Mouse (Mus musculus) midbrain, embryonic 10.5 days (tissue): ENCODE data around the gene Ppp6r2. TPM values are rescaled to one million over a fixed set of nuclear protein-coding genes. Genes with fewer than 3 reads are reported as not detected.

Source experiments
- DNase-seq: peaks from one replicate; pipeline ENCODE4 v3.0.0-alpha.2; 2017; ENCODE audit warnings: low spot score
- H3K27ac ChIP-seq: fragments of 300-500 bp; sonication (generic); replicated peaks from 2 replicates; pipeline ENCODE4 v1.5.1; 2016; ENCODE audit warnings: mild to moderate bottlenecking
- H3K27me3 ChIP-seq: fragments of 300-500 bp; sonication (generic); 2 replicates; pipeline ENCODE4 v1.6.1; 2016; ENCODE audit warnings: low read depth, mild to moderate bottlenecking; ENCODE audit not compliant: poor library complexity, severe bottlenecking
- H3K36me3 ChIP-seq: fragments of 300-500 bp; sonication (generic); 2 replicates; pipeline ENCODE4 v1.6.1; 2016; ENCODE audit warnings: mild to moderate bottlenecking, moderate library complexity
- H3K4me1 ChIP-seq: fragments of 300-500 bp; sonication (generic); 2 replicates; pipeline ENCODE4 v1.6.1; 2016
- H3K4me3 ChIP-seq: fragments of 300-500 bp; sonication (generic); 2 replicates; pipeline ENCODE4 v1.5.1; 2016; ENCODE audit warnings: mild to moderate bottlenecking, moderate library complexity
- H3K9me3 ChIP-seq: fragments of 300-500 bp; sonication (generic); replicated peaks from 2 replicates; pipeline ENCODE4 v1.6.1; 2016; ENCODE audit warnings: mild to moderate bottlenecking
- WGBS: fragments of 180-500 bp; shearing (Covaris S2); methylation state at CpG from one replicate; pipeline ENCODE4 v1.1.7; 2016; 5-methylcytosine and 5-hydroxymethylcytosine counted together
- polyA plus RNA-seq: library from polyadenylated mRNA; unstranded; fragments of >200 nt; fragmentation: Nextera tagmentation; extraction: Ambion mirVana; gene quantifications from 2 replicates; pipeline ENCODE4 v1.2.1, GENCODE M21; 2016

Gene Ppp6r2
- polyA plus RNA-seq, 1 experiment from 2014 or later = 25.4 TPM

DNA sequence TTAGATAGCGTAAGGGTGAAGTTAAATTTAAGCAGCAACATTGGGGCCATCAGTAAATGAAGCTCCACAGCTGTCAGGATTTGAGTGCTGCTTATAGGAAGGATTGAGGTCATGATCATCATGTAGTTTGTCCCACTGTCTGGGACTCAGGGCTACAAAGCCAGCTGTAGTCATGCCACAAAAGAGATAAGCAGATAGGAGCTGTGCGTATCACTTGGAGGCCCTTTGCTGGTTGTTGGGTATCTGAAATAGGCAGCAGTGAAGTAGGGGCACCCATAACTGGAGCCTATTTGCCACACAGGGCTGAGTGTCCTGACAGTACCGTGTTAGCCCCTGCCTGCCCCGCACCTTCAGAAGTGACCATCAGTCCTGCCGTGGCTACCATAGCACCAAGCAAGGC, 74.1 kb downstream of the Ppp6r2 start:
- WGBS = 93% methylated on average over 5 of the region's 5 CpGs
- Histone ChIP-seq H3K4me3 (no peak overlapping the region), H3K27ac (no peak overlapping the region), H3K4me1 (0 out of 2 replicates have a peak, but pooled peaks cover 2% of the 10 kb centered on the region), H3K9me3 (no peaks in the 10 kb centered on the region), H3K27me3 (no peaks in the 10 kb centered on the region), H3K36me3 (peaks cover 99% of the 10 kb centered on the region)
- no peak for DNase-seq

DNA sequence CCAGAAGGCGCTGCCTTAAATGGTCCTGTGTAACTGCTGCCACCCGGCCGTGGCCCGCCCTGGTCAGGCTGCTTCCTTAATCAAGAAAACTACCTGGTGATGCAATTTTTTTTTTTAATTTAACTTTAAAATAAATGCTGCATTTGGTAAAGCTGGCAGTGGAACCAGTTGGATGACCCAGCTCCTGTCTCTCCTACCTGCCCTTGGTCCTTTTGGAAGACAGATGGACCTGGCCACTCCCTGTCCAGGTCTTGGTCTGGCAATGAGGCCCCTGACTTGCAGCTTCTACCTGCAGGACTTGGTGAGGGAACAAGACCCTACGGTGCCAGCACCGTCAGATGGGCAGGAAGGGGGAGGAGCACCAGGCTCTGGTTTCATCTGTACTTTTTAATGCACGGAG, 74.8 kb downstream of the Ppp6r2 start:
- peaks cover 99% of the 10 kb centered on the region for H3K36me3 ChIP-seq
- WGBS = 93% methylated on average over 7 of the region's 7 CpGs

DNA sequence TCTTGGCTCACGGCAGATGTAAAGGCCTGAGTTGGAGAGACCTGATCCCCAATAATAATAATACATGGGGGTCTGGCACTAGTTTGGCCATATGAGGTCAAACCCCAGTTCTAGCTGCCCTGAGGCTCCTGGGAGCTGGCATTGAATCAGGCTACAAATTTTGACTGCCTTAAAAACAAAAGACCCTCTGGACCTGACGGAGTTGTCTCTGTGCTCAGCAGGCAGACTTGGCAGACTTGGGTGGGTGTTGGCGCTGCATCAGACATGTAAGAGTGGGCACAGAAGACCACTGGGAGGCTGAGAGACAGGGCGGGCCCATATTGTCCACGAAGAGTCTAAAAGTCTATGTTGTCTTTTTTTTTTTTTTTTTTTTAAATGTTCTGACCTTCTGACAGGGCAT, 75.2 kb downstream of the Ppp6r2 start:
- Histone ChIP-seq H3K9me3 (no peaks in the 10 kb centered on the region), H3K27ac (no peak overlapping the region), H3K36me3 (peaks cover 99% of the 10 kb centered on the region), H3K4me1 (0 out of 2 replicates have a peak, but pooled peaks cover 2% of the 10 kb centered on the region), H3K4me3 (no peak overlapping the region), H3K27me3 (no peaks in the 10 kb centered on the region)
- 92% methylated on average over 5 of the region's 5 CpGs for WGBS
- no peak for DNase-seq

More for the DNA sequence above, 74.8 kb downstream of the Ppp6r2 start:
- no peak overlapping the region for H3K27ac ChIP-seq
- no peaks in the 10 kb centered on the region for H3K9me3 ChIP-seq
- H3K4me1 ChIP-seq = 0 out of 2 replicates have a peak, but pooled peaks cover 2% of the 10 kb centered on the region
- no peak overlapping the region for H3K4me3 ChIP-seq
- H3K27me3 ChIP-seq = no peaks in the 10 kb centered on the region
- DNase-seq = no peak

DNA sequence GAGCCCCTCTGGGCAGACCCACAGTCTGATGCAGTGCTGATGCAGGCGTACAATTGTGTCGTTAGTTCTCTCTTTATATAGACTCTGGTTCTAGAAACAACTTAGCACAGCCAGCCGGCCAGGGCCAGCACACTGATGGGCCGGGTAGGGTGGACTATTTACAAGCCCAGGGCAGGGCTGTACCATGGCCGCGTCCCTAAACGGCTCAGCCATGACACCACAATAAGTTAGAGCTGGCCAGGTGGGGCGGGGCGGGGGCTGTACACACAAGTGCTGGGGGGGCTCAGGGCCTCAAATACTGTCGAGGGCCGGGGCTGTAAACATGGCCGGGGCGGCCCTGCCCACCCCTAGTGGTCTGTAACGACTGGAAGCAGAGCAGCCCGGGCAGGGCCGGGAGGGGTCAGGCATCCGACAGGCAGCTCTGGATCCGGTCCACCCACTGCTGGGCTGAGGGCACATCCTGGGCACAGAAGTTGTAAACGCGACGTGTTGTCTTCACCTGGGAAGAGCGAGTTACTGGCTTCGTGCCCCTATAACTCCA, 76.9 kb downstream of the Ppp6r2 start:
- Histone ChIP-seq H3K27ac (no peak overlapping the region), H3K4me3 (no peak overlapping the region), H3K4me1 (no peaks in the 10 kb centered on the region), H3K9me3 (no peaks in the 10 kb centered on the region), H3K36me3 (peaks cover 99% of the 10 kb centered on the region), H3K27me3 (no peaks in the 10 kb centered on the region)
- DNase-seq = no peak
- WGBS = 91% methylated on average over 23 of the region's 23 CpGs

DNA sequence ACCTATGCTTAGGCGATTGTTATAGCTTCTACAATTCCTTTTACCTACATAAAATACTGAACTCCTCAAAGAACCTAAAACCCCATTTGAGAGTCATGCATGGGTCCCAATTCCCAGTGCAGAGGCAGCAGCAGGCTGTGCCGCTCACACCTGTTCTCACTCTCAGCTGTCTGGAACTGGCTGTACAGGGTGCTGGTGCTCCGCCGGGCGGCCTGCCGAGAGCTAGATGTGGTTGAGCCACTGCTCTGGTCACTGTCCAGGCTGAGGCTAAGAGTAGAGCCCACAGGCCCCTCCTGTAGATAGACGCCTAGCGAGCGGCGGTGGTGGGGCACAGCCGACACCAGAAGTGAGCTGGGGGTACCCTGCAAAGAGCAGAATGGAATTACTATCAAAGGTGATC, 78.1 kb downstream of the Ppp6r2 start:
- Histone ChIP-seq H3K4me3 (no peak overlapping the region), H3K4me1 (no peaks in the 10 kb centered on the region), H3K9me3 (no peaks in the 10 kb centered on the region), H3K36me3 (peaks cover 99% of the 10 kb centered on the region), H3K27me3 (no peaks in the 10 kb centered on the region), H3K27ac (no peak overlapping the region)
- DNase-seq = no peak
- WGBS = 94% methylated on average over 11 of the region's 11 CpGs

DNA sequence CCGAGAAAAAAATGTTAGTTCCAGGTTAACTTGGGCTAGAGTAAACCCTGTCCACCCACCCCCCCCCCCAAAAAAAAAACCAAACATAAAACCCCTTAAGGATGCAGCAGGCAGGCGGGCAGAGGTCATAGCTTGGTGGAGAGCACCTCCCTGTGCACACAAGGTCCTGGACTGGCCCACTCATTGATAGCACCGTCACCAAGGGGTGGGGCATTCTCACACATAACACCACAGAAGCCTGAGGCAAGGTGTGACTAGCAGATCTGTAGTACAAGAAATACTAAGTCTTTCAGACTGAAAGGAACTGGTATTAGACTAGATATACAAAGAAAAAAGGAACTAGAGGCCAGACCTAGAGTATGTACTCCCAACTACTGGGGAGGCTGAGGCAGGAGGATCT, 80.2 kb downstream of the Ppp6r2 start:
- Histone ChIP-seq H3K27ac (no peak overlapping the region), H3K4me3 (no peak overlapping the region), H3K27me3 (no peaks in the 10 kb centered on the region), H3K9me3 (no peaks in the 10 kb centered on the region), H3K4me1 (no peaks in the 10 kb centered on the region), H3K36me3 (peaks cover 99% of the 10 kb centered on the region)
- no peak for DNase-seq
- 90% methylated on average over 3 of the region's 3 CpGs for WGBS

DNA sequence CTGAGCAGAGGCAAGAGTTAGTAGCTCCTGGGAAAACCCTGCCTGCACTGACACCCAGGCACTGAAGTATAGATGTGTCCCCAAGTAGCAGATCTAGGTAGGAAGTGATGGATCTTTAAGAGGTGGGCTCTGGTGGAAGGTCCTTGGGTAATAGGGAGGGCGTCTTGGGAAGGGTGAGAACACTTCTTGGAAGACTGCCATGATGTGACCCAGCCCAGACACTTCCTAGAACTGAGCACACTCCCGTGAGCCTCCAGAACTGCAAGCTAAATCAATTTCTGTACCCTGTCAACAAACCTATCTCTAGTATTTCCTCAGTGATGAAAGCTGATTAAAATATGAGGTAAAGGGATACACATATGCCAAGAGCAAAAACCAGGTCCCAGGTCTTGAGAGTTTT, 81.4 kb downstream of the Ppp6r2 start:
- no peak overlapping the region for H3K27ac ChIP-seq
- H3K27me3 ChIP-seq = no peaks in the 10 kb centered on the region
- no peak overlapping the region for H3K4me3 ChIP-seq
- H3K36me3 ChIP-seq = peaks cover 100% of the 10 kb centered on the region
- no peak for DNase-seq
- 98% methylated on average over 2 of the region's 2 CpGs for WGBS
- H3K4me1 ChIP-seq = no peaks in the 10 kb centered on the region
- H3K9me3 ChIP-seq = no peaks in the 10 kb centered on the region

DNA sequence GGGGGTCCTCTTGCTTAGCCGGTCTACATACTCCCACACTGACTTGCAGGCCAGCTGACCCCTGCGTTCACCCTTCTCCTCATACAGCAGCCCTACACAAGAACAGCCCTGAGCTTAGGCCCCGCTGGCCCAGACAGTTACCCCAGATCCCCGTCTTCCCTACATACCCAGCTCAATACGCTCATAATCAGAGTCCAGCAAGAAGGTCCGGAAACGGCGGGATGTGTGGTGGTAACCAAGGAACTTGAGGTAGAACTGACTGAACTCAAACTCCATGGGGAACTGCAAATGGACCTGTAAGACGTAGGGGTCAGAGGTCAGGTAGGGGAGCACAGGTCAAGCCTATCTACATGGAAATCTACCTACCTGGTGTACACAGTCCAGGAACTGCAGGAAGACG, 82.4 kb downstream of the Ppp6r2 start:
- H3K4me1 ChIP-seq = no peaks in the 10 kb centered on the region
- H3K9me3 ChIP-seq = no peaks in the 10 kb centered on the region
- no peak overlapping the region for H3K4me3 ChIP-seq
- WGBS = 95% methylated on average over 10 of the region's 10 CpGs
- no peaks in the 10 kb centered on the region for H3K27me3 ChIP-seq
- H3K27ac ChIP-seq = no peak overlapping the region
- H3K36me3 ChIP-seq = peaks cover 99% of the 10 kb centered on the region
- DNase-seq = no peak

DNA sequence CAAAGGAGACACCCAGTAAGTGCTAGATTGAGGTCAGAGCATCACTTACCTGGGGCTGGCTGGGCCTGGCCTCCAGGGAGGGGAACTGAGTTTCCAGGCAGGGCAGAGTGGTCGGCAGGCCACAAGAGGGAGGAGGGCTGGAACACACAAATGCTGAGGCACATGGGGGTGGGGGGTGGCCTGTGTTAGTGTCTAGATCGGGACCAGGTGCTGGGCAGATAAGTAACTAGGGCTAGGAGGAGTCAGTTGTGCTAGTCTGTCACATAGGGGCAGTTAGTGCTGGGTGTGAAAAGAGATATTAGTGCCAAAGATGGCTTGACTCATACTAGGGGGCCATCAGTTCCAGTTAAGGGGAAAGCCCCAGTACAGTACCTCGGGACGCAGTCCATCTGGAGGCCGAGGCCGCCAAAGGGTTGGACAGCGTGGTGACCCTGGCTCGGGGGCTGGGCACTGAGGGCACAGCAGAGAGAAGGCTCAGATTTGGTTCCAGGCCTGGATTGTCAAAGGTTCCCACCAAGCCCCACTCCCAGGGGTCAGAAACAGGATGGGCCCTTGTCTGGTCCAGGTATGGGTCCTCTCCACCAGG, 84.3 kb downstream of the Ppp6r2 start:
- Histone ChIP-seq H3K4me3 (no peak overlapping the region), H3K27ac (no peak overlapping the region), H3K27me3 (no peaks in the 10 kb centered on the region), H3K9me3 (no peaks in the 10 kb centered on the region), H3K4me1 (no peaks in the 10 kb centered on the region), H3K36me3 (peaks cover 98% of the 10 kb centered on the region)
- no peak for DNase-seq
- 94% methylated on average over 8 of the region's 8 CpGs for WGBS

DNA sequence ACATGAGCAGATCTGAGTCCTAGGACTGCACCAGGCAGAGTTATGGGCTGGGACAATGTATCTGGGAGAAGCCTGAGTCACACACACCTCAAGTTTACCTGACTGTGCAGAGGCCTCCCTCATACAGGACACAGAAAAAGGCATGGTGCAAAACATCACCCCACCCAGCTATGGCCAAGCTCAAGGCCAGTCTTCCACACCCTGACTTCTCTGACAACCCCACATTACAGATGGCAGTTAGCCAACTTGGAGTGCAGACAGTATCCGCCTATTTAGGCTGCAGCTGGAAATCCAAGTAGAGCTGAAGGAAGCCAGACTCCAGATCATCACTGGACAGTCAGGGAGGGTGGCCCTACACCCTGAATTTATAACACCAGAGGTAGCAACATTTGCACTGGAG, 85.1 kb downstream of the Ppp6r2 start:
- WGBS = 96% methylated on average over 1 of the region's 1 CpGs
- H3K27me3 ChIP-seq = no peaks in the 10 kb centered on the region
- DNase-seq = no peak
- no peaks in the 10 kb centered on the region for H3K9me3 ChIP-seq
- no peaks in the 10 kb centered on the region for H3K4me1 ChIP-seq
- peaks cover 98% of the 10 kb centered on the region for H3K36me3 ChIP-seq
- no peak overlapping the region for H3K27ac ChIP-seq
- H3K4me3 ChIP-seq = no peak overlapping the region

DNA sequence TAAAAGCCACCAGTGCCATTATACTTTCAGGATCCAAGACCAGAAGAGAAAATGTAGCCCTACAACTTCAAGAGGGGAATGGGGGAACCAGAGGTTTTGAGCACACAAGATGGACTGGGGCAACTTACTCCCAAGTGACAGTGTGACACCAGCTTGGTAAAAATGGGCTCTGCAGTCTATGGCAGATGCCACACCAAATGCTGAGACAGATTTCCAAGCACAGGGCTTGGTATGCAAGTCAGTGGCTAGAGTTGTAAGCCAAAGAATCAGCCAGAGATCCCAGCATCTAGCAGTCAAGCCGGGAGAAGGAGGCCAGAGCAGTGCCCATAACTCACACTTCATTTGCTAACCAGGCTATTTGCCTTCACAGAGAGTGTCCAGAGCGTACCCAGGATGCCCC, 86.3 kb downstream of the Ppp6r2 start:
- no peak overlapping the region for H3K27ac ChIP-seq
- no peak for DNase-seq
- H3K9me3 ChIP-seq = no peaks in the 10 kb centered on the region
- 93% methylated on average over 2 of the region's 2 CpGs for WGBS
- H3K27me3 ChIP-seq = no peaks in the 10 kb centered on the region
- no peaks in the 10 kb centered on the region for H3K4me1 ChIP-seq
- no peak overlapping the region for H3K4me3 ChIP-seq
- peaks cover 98% of the 10 kb centered on the region for H3K36me3 ChIP-seq

DNA sequence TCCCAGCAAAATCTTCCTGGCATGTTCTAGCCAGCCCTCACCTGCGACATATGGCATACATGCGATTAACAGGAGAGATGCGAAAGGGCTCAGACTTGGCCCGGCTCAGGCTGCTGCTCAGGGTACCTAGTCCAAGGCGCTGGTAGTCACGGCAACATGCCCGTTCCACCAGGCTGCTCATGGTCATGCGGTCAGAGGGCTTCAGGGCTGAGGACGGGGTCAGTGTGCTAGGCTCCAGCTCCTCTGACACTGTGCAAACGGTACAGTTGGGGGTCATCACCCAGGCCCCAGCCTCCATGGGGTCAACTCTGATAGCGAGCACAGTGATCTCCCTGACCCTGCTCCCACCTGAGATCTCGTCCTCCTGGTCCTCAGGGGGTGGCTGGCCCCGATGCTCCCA, 88.8 kb downstream of the Ppp6r2 start:
- Histone ChIP-seq H3K4me3 (no peak overlapping the region), H3K36me3 (peaks cover 98% of the 10 kb centered on the region), H3K9me3 (no peaks in the 10 kb centered on the region), H3K4me1 (no peaks in the 10 kb centered on the region), H3K27ac (no peak overlapping the region), H3K27me3 (no peaks in the 10 kb centered on the region)
- DNase-seq = no peak
- WGBS = 92% methylated on average over 13 of the region's 13 CpGs

DNA sequence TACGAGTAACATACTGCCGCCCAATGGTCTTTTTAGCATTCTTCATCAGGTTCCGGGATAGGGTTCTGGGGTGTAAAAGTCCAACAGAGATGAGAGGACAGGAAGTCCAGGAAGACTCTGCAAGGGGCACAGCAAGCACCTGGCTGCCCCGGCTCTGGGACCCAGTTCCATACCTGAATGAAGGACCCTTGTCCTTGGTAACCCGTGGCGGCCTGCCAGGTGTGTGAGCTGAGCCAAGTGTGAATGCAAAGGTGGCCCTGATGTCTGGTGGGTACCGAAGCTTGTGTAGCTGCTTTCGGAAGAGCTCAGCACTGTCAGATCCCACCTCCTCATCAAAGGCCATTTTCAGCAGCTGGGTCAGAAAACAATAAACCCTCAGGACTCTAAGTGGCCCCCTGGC, 89.2 kb downstream of the Ppp6r2 start:
- no peak overlapping the region for H3K27ac ChIP-seq
- peaks cover 98% of the 10 kb centered on the region for H3K36me3 ChIP-seq
- no peak overlapping the region for H3K4me3 ChIP-seq
- no peaks in the 10 kb centered on the region for H3K9me3 ChIP-seq
- H3K4me1 ChIP-seq = no peaks in the 10 kb centered on the region
- no peak for DNase-seq
- no peaks in the 10 kb centered on the region for H3K27me3 ChIP-seq
- WGBS = 93% methylated on average over 8 of the region's 8 CpGs
